Mouse (Mus musculus): ENCODE results near the gene Gabrd. TPM values are rescaled to one million over a fixed set of nuclear protein-coding genes. Genes with fewer than 3 reads are reported as not detected.

Gene Gabrd
- total and polyA plus RNA-seq, 3 experiments: 0.08 TPM; not detected in 2

DNA sequence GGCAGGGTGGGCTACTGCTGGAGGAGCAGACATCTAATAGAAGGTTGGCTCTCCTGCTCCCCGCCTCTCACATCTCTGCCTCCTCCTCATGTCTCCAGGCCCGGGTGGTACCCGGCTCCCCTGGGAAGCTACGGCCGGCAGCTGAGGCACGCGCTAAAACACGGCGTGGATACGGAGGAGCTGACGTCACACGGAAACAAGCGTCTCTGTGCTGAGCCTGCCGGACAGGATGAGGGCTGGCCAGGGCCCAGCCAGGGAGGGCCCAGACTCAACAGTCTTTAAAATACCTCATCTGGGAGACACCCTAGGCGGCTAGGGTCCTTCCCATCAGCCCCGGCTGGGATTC, 52.3 kb downstream of the Gabrd start:
- Histone ChIP-seq H3K4me3 (replicated peaks in 1 of 3; ENCODE audit: low read depth in 2 of 3, low read length in 2 of 3, poor library complexity in 1 of 3) (no peak overlapping the region), H3K9me3 (replicated peaks; ENCODE audit: low read length) (no peaks in the 10 kb centered on the region), H3K4me2 (ENCODE audit: insufficient read depth, low read depth, poor library complexity, severe bottlenecking) (no peak overlapping the region), H3K9ac (ENCODE audit: insufficient read depth, low read depth) (no peak overlapping the region), H3K27ac (ENCODE audit: insufficient read depth, low read depth) (no peak overlapping the region), H3K27me3 (replicated peaks) (peaks cover 67% of the 10 kb centered on the region), H3K36me3 (replicated peaks in 1 of 2; ENCODE audit: control insufficient read depth in 1 of 2, insufficient read depth in 1 of 2, low read length in 1 of 2) (no peaks in the 10 kb centered on the region), H3K79me2 (replicated peaks; ENCODE audit: control insufficient read depth, extremely low read depth, insufficient read depth, poor library complexity, severe bottlenecking) (no peaks in the 10 kb centered on the region), H3K4me1 (ENCODE audit: control insufficient read depth in 1 of 2, insufficient read depth in 2 of 2) (peaks cover 0 to 5% of the 10 kb centered on the region in 2 experiments; a peak in 1 of 4 replicates)
- TF ChIP-seq RCOR1 (conservative IDR thresholded peaks at IDR 0.05; ENCODE audit: low read depth, low read length) (no peak), KAT2A (IDR thresholded peaks at IDR 0.05; ENCODE audit: insufficient replicate concordance, low read length) (no peak), PAX5 (IDR thresholded peaks at IDR 0.05; ENCODE audit: low read length) (no peak), POLR2AphosphoS2 (IDR thresholded peaks at IDR 0.05; ENCODE audit: low read depth, low read length) (no peak), NELFE (IDR thresholded peaks at IDR 0.05; ENCODE audit: low read depth, low read length) (no peak), MAZ (IDR thresholded peaks at IDR 0.05; ENCODE audit: low read depth, low read length) (no peak), MAX (IDR thresholded peaks at IDR 0.05; ENCODE audit: low read length) (no peak), NRF1 (IDR thresholded peaks at IDR 0.05; ENCODE audit: low read depth, low read length) (no peak), EP300 (IDR thresholded peaks at IDR 0.05; ENCODE audit: low read length) (no peak), SIN3A (IDR thresholded peaks at IDR 0.05; ENCODE audit: low read length) (no peak), ETS1 (conservative IDR thresholded peaks at IDR 0.05; ENCODE audit: low read depth, low read length) (no peak)
- in situ Hi-C loops (cut with MboI; ENCODE audit: low pct_ligation_motif_present, low pct_unique_long_range_greater_than_20kb, low sequenced_read_pairs): no loop called here
- dilution Hi-C loops (cut with MboI; ENCODE audit: extremely low pct_ligation_motif_present, extremely low pct_unique_long_range_greater_than_20kb, low sequenced_read_pairs): no loop called here
- DNase-seq (ENCODE audit: extremely low read depth): no peak

- dilution Hi-C loops (cut with MboI; ENCODE audit: extremely low pct_ligation_motif_present, extremely low pct_unique_long_range_greater_than_20kb, low sequenced_read_pairs): no loop called here
- Histone ChIP-seq H3K4me3 (replicated peaks in 1 of 3; ENCODE audit: low read depth in 2 of 3, low read length in 2 of 3, poor library complexity in 1 of 3) (no peak overlapping the region), H3K27me3 (replicated peaks) (peaks cover 72% of the 10 kb centered on the region), H3K9ac (ENCODE audit: insufficient read depth, low read depth) (no peak overlapping the region), H3K27ac (ENCODE audit: insufficient read depth, low read depth) (no peak overlapping the region), H3K4me2 (ENCODE audit: insufficient read depth, low read depth, poor library complexity, severe bottlenecking) (no peak overlapping the region), H3K79me2 (replicated peaks; ENCODE audit: control insufficient read depth, extremely low read depth, insufficient read depth, poor library complexity, severe bottlenecking) (no peaks in the 10 kb centered on the region), H3K4me1 (ENCODE audit: control insufficient read depth in 1 of 2, insufficient read depth in 2 of 2) (peaks cover 0 to 5% of the 10 kb centered on the region in 2 experiments; a peak in 1 of 4 replicates), H3K9me3 (replicated peaks; ENCODE audit: low read length) (no peaks in the 10 kb centered on the region), H3K36me3 (replicated peaks in 1 of 2; ENCODE audit: control insufficient read depth in 1 of 2, insufficient read depth in 1 of 2, low read length in 1 of 2) (no peaks in the 10 kb centered on the region)
- TF ChIP-seq NRF1 (IDR thresholded peaks at IDR 0.05; ENCODE audit: low read depth, low read length) (no peak), RCOR1 (conservative IDR thresholded peaks at IDR 0.05; ENCODE audit: low read depth, low read length) (no peak), KAT2A (IDR thresholded peaks at IDR 0.05; ENCODE audit: insufficient replicate concordance, low read length) (no peak), ZNF384 (IDR thresholded peaks at IDR 0.05; ENCODE audit: low read depth, low read length) (no peak), USF2 (conservative IDR thresholded peaks at IDR 0.05; ENCODE audit: low read depth, low read length) (no peak), MYC (IDR thresholded peaks at IDR 0.05; ENCODE audit: low read depth, low read length) (no peak), MEF2A (IDR thresholded peaks at IDR 0.05; ENCODE audit: borderline replicate concordance, low read depth, low read length) (no peak), TBP (conservative IDR thresholded peaks at IDR 0.05; ENCODE audit: low read depth, low read length) (no peak), JUN (IDR thresholded peaks at IDR 0.05; ENCODE audit: insufficient read depth, low read depth, low read length) (no peak), E2F4 (IDR thresholded peaks at IDR 0.05; ENCODE audit: insufficient replicate concordance, low read depth, low read length) (no peak)
- DNase-seq (ENCODE audit: extremely low read depth): no peak
- in situ Hi-C loops (cut with MboI; ENCODE audit: low pct_ligation_motif_present, low pct_unique_long_range_greater_than_20kb, low sequenced_read_pairs): no loop called here
Observed at GRCm38 (mm10) chr4:155344716-155345607, 53.0 kb downstream of the Gabrd start.

Data from CH12.LX (cell line).